Mouse (Mus musculus) midbrain, postnatal 0 days (tissue): ENCODE measurements around the gene Alyref. TPM values are rescaled to one million over a fixed set of nuclear protein-coding genes. Genes with fewer than 3 reads are reported as not detected.

Experiments used
- ATAC-seq: fragments of 200-750 bp; cut with Nextera tagmentation; 2 replicates; pipeline ENCODE4 v1.8.0; 2017; ENCODE audit warnings: moderate number of reproducible peaks, mild to moderate bottlenecking, moderate TSS enrichment, moderate library complexity; ENCODE audit not compliant: low FRiP score
- DNase-seq: peaks from one replicate; pipeline ENCODE4 v3.0.0-alpha.2; 2015; ENCODE audit warnings: low spot score
- H3K27ac ChIP-seq: fragments of 300-500 bp; sonication (generic); 2 replicates; pipeline ENCODE4 v1.5.1; 2014; ENCODE audit warnings: low read depth, mild to moderate bottlenecking, low read length, mixed read lengths
- H3K27me3 ChIP-seq: fragments of 300-500 bp; sonication (generic); 2 replicates; pipeline ENCODE4 v1.6.1; 2014; ENCODE audit warnings: low read length, control low read depth, mixed read lengths; ENCODE audit not compliant: insufficient read depth
- H3K36me3 ChIP-seq: fragments of 300-500 bp; sonication (generic); 2 replicates; pipeline ENCODE4 v1.6.1; 2014; ENCODE audit warnings: low read length, control low read depth, mixed read lengths; ENCODE audit not compliant: insufficient read depth
- H3K4me1 ChIP-seq: fragments of 300-500 bp; sonication (generic); 2 replicates; pipeline ENCODE4 v1.6.1; 2014; ENCODE audit warnings: mild to moderate bottlenecking, control low read depth, antibody characterized with exemption, low read length, mixed read lengths; ENCODE audit not compliant: insufficient read depth
- H3K4me2 ChIP-seq: fragments of 300-500 bp; sonication (generic); 2 replicates; pipeline ENCODE4 v1.6.1; 2014; ENCODE audit warnings: low read depth, mild to moderate bottlenecking, low read length, mixed read lengths; ENCODE audit not compliant: poor library complexity, severe bottlenecking
- H3K4me3 ChIP-seq: fragments of 300-500 bp; sonication (generic); 2 replicates; pipeline ENCODE4 v1.5.1; 2014; ENCODE audit warnings: low read depth, mild to moderate bottlenecking, low read length, moderate library complexity
- H3K9ac ChIP-seq: fragments of 300-500 bp; sonication (generic); replicated peaks from 2 replicates; pipeline ENCODE4 v1.6.1; 2014; ENCODE audit warnings: mild to moderate bottlenecking, low read length, moderate library complexity, mixed read lengths; ENCODE audit not compliant: poor library complexity, severe bottlenecking
- H3K9me3 ChIP-seq: fragments of 300-500 bp; sonication (generic); 2 replicates; pipeline ENCODE4 v1.6.1; 2016; ENCODE audit warnings: low read length, control low read depth
- CTCF ChIP-seq: IDR thresholded peaks from 2 replicates; pipeline ENCODE4 v1.5.1; 2016; ENCODE audit warnings: antibody characterized with exemption, mild to moderate bottlenecking
- WGBS: fragments of 180-500 bp; shearing (Covaris S2); extraction: QIAGEN DNeasy Blood & Tissue Kit; methylation state at CpG from one replicate; pipeline ENCODE4 v1.1.7; 2014; 5-methylcytosine and 5-hydroxymethylcytosine counted together
- polyA plus RNA-seq: library from polyadenylated mRNA; unstranded; fragments of >200 nt; fragmentation: Nextera tagmentation; extraction: Ambion mirVana; gene quantifications from 2 replicates; pipeline ENCODE4 v1.2.1, GENCODE M21; 2015
- total RNA-seq: library from RNA; depleted of rRNA; stranded (reverse); fragments of >200 nt; gene quantifications from 2 replicates; pipeline ENCODE4 v1.2.3, GENCODE M21; 2014

Gene Alyref
- total and polyA plus RNA-seq, 2 experiments from 2014 or later, result 86.9 to 145 TPM

- peaks cover 34% of the 10 kb centered on the region for H3K36me3 ChIP-seq
- no peak overlapping the region for H3K9ac ChIP-seq
- no peak overlapping the region for H3K27ac ChIP-seq
- H3K4me1 ChIP-seq, result peaks cover 6% of the 10 kb centered on the region
- no peak for DNase-seq
- no peak overlapping the region for H3K4me2 ChIP-seq
- H3K27me3 ChIP-seq, result no peaks in the 10 kb centered on the region
- 85% methylated on average over 2 of the region's 2 CpGs for WGBS
- no peak for ATAC-seq
- H3K9me3 ChIP-seq, result no peaks in the 10 kb centered on the region
- H3K4me3 ChIP-seq, result no peak overlapping the region
- TF ChIP-seq CTCF, result no peak
Observed at GRCm38 (mm10) chr11:120575046-120575445, 23.1 kb downstream of the Alyref start.

GRCm38 (mm10) chr11:120574278-120574600 lies 23.9 kb downstream of the Alyref start:
- H3K27ac ChIP-seq, result no peak overlapping the region
- no peak overlapping the region for H3K9ac ChIP-seq
- no peaks in the 10 kb centered on the region for H3K9me3 ChIP-seq
- no peak for TF ChIP-seq CTCF
- H3K27me3 ChIP-seq, result no peaks in the 10 kb centered on the region
- H3K4me1 ChIP-seq, result peaks cover 6% of the 10 kb centered on the region
- ATAC-seq (no peak), DNase-seq (no peak)
- WGBS, result 42% methylated on average over 5 of the region's 5 CpGs
- H3K36me3 ChIP-seq, result peaks cover 31% of the 10 kb centered on the region
- peak overlapping the region; percentile 79 for H3K4me2 ChIP-seq
- peak overlapping the region; percentile 96; the same call in 1 of the 2 replicates for H3K4me3 ChIP-seq

GRCm38 (mm10) chr11:120573585-120574277 lies 24.4 kb downstream of the Alyref start:
- H3K4me2 ChIP-seq, result peak overlapping the region; percentile 79
- WGBS, result under 1% methylated on average over 23 of the region's 23 CpGs
- peak overlapping the region; percentile 87 for H3K27ac ChIP-seq
- no peaks in the 10 kb centered on the region for H3K27me3 ChIP-seq
- no peaks in the 10 kb centered on the region for H3K9me3 ChIP-seq
- no peak for TF ChIP-seq CTCF
- DNase-seq (no peak), ATAC-seq (0 out of 2 replicates have a peak, but pooled peaks have one; percentile 3)
- H3K9ac ChIP-seq, result peak overlapping the region; percentile 78
- H3K4me1 ChIP-seq, result peaks cover 6% of the 10 kb centered on the region
- peaks cover 26% of the 10 kb centered on the region for H3K36me3 ChIP-seq
- H3K4me3 ChIP-seq, result peak overlapping the region; percentile 96

GRCm38 (mm10) chr11:120572752-120573584 lies 25.2 kb downstream of the Alyref start, which contains the start of gene P4hb:
P4hb (minus strand) TSS chr11:120573253.
- H3K4me2 ChIP-seq, result peak within 1 kb of the TSS; percentile 79
- H3K9me3 ChIP-seq, result no peaks in the 10 kb centered on the region
- peaks cover 6% of the 10 kb centered on the region for H3K4me1 ChIP-seq
- peak within 1 kb of the TSS; percentile 86 for H3K9ac ChIP-seq
- H3K27ac ChIP-seq, result peak within 1 kb of the TSS; percentile 87
- no peaks in the 10 kb centered on the region for H3K27me3 ChIP-seq
- DNase-seq (peak; percentile 100), ATAC-seq (peak; percentile 97)
- H3K36me3 ChIP-seq, result peaks cover 26% of the 10 kb centered on the region
- under 1% methylated on average over 84 of the region's 94 CpGs for WGBS
- H3K4me3 ChIP-seq, result peak within 1 kb of the TSS; percentile 96
- no peak for TF ChIP-seq CTCF

GRCm38 (mm10) chr11:120572417-120572751 lies 25.8 kb downstream of the Alyref start:
- peaks cover 6% of the 10 kb centered on the region for H3K4me1 ChIP-seq
- ATAC-seq (peak; percentile 19; the same call in 1 of the 2 replicates), DNase-seq (no peak)
- H3K9me3 ChIP-seq, result no peaks in the 10 kb centered on the region
- WGBS, result 0% methylated on average over 20 of the region's 24 CpGs
- H3K27ac ChIP-seq, result peak overlapping the region; percentile 77
- H3K4me2 ChIP-seq, result peak overlapping the region; percentile 62
- TF ChIP-seq CTCF, result no peak
- peak overlapping the region; percentile 86 for H3K9ac ChIP-seq
- peak overlapping the region; percentile 96 for H3K4me3 ChIP-seq
- peaks cover 26% of the 10 kb centered on the region for H3K36me3 ChIP-seq
- no peaks in the 10 kb centered on the region for H3K27me3 ChIP-seq
